Mouse (Mus musculus) kidney, postnatal 4 days (tissue): ENCODE measurements at regions not wholly inside any gene's neighbourhood (a gene's known extent, or its start where the extent isn't known, plus 50 kb on each side); places are given as distances from the start of the nearest gene placed in this dataset.
A peak's percentile ranks its signal among the peaks of the same experiment; 100 is the strongest.

Experiments
- DNase-seq, 2 experiments: peaks; one replicate each; pipeline ENCODE4 v3.0.0; 2021; ENCODE audit warnings: mixed read lengths in 2 of 2

DNA sequence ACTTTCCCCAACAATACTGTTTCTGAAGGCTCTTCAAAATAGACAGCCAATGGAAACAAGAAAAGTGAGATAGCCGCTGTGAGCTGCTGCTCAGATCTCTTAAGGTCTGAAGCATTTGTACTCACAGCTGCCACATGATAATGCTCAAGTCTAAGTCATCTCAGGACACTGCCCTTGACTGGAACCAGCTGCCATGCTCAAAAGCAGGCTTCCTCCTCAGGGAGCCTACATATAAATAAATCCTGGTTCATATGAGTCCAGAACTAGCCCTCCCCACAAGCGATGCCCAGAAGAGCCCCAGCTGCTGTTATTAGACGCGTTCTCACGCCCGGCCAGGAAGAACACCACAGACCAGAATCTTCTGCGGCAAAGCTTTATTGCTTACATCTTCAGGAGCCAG, 304.9 kb upstream of the Negr1 start:
- peak; percentile 58 to 63 for DNase-seq

DNA sequence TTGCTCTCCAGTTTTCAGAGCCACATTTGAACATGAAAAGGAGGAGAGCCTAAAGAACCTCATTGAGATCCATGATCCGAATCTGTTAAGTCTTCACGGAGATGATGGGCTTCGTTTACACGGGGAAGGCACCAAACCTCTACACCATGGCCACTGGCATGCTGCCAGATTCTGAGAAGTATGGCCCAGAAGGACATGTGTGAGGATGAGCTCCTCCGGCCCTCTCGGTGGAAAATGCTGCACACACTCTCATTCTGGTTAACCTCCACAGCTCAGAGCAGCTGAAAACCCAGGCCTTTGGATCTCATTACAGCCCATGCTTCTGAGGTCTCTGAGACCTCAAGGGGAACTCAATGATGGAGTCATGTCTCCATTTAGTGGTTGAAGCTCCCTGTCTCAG, 296.9 kb upstream of the Negr1 start:
- no peak for DNase-seq

DNA sequence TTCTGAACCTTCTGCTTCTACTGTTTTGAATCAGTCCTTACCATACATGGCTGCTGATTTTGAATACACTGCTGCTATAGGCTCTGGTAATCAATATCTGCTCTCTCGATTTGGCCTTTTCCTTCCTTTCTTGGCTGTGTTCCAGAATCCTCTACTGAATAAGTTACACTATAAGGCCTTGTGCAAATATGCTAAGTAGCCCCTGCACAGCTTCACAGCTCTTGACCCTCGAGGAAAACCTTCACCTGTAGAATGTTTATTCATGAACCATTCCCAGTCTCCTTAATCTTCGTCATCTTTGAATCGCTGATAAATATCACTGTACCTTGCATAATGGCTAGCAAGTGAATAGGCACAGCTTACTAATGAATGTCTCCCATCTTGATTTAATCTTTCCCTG, 293.9 kb upstream of the Negr1 start:
- no peak for DNase-seq

DNA sequence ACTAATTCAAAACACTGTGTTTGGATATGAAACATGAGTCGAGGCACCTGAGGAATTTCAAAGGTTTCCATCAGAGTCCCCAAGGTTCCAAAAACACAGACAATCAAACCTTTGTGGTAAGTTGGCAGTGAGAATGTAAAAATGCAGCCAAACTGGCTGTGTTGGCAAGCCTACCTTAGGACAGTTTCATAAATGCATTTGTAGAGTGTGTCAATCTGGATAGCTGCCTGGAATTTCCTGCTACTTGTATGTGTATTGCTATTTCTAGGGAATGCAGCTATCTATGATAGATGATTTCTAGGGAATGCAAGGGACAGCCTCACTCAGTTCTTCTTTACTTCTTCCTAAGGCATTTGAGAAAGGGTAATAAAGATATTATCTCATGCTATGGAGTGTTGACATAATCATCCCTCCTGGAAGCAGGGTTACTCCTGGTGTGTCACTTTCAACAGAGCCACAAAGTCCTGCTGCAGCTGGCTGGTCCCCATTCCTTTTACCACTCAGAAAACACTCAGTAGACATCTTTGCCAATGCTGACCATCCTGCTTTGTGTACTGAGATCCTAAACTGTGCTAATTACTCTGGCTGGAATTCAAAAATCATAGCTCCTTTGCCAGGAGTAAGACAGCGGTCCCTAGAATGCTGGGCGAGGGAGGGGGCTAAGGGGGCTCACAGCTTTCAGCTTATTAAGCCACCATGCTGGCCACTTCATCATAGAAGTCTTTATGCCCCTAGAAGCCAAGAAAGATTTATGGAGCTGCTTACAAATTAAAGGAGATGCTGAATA, 261.4 kb upstream of the Negr1 start:
- DNase-seq = no peak

DNA sequence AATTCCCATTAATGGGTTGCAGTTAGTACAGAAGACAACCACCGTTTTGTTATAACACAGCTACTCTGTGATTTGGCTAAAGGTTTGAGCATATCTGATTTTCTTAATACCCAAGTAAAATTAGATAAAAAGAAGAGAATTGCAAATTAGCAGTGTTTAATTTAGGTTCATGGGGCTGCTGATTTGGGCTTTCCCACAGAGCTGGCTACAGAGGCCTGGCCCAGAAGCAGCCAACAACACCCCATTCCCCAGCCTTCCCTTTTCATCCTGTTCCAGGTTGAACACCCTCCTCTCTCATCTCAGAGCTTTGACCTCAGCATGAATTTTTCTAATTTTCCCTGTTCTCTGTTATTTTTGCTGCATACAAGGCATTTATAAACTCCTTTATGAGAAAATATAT, 260.3 kb upstream of the Negr1 start:
- DNase-seq = no peak

DNA sequence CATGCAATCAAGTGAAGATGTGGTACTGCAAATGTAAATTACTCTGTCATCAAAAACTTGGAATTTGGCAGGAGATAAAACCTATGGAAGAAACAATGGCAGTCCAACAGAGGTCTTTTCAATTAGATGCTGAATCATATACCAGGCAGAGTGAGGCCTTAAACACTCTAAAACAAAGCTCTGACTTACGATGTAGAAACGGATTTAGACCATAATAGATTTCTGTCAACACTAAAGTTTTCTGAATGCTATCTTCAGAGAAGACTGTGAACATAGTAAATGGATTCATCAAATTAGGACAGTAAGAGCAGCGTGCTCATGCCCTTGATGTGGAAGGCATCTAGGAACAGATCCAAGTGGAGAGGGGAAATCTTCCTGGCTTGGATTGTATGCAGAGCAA, 259.8 kb upstream of the Negr1 start:
- DNase-seq = no peak

DNA sequence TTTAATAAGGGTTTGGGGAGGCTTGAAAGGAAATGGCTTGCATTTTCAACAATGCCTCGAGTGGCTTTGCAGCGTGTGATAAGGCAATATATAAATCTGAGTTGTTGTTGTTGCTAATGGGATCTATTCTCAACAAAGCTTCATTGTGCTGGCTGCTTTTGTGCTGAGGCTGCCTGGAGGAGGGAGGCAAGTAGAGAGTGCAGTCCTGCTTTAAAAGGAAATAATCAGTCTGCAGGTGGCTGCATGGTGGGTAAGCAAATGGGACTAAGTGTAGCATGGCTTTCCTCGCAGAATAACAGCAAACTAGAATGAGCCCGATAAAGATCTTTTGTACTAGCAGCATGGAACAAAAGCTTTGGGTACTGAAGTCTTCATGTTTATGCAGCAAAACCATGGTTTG, 257.4 kb upstream of the Negr1 start:
- DNase-seq = no peak

DNA sequence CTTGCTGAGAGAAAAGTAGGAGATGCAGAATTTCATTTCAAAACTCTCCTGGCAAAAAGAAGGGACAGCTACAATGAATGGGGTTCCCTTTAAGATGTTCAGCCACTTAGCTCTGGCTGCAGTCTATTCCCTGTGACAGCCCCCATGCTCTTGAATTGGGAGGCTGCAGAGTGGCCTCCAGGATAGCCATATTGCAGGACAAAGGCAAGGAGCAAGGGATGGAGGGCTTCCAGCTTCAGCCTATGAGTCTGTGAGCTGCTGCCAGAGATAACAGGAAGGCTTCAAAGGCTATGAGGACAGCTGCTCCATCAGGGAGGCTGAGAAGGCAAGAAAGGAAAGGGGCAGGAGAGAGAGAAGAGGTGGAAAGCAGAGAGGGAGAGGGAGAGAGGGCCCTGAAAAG, 256.5 kb upstream of the Negr1 start:
- DNase-seq = peak; percentile 19 to 35

DNA sequence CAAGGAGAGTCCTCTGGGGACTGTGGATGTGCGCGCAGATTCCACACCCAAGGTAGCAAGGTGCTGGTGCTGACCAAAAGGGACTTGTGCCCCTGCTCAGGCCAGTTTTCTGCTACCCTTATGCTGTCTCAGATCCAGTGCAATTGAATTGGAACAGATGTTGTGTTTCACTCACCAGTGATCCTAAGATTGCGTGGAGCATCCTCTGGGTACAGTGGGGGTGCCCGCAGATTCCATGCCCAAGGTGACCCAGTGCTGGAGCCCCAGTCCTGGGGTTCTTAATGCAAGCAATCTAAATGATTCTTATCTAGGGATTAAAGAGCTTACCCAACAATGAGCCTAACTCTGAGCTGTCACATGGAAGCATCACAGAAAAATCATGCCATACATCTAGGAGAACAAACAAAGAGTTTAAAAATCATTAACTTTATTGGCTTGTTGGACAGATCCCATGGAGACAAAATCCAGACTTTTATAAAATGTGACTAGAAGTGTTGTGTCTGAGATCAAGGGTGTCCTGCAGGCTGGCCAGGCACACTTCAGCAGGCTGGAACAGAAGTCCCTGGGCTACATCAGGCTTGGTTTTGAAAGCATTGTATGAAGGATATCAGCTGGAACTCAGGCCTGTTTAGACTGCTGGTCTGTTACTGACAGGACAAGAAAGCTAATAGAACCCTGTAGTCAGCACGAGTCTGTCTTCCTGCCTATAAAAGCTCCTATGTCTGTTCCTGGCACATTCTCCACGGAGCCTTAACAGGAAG, 226.4 kb upstream of the Negr1 start:
- DNase-seq = peak in 1 of 2 experiments; percentile 9

DNA sequence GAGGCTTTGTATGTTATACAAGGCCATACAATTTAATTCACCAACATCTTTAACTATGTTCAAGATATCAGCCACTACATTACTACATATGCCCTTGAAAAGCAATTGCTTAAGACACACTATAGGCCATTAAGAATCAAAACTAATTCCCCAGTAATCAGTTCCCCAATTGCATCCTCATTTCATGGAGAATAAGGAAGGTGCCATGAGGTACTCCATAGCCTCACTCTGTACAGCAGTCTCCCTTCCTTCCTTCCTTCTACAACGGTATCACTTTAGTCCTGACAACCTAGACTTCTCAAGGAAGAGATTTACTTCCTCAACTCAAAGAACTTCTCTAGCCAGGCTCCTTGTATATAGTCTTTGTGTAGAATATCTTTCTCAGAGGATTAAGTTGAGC, 220.1 kb upstream of the Negr1 start:
- no peak for DNase-seq

DNA sequence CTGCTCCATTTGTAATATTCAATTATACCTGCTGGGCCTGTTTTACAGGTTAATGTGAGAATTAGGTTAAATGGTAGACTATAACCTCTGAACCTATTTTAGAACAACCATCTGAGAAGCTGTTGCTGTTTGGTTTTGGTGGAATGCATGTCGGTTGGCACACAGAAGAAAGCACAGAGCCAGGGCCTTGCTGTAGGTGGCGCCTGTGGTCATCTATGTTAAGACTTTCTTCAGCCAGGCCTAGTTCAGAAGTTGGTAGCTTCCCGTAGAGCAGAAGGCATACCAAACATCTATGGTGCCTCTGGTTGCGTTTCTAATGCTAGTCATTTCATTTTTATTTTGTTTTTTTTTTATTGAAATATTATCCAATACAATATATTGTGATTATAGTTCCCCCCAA, 209.9 kb upstream of the Negr1 start:
- DNase-seq = peak in 1 of 2 experiments; percentile 12

DNA sequence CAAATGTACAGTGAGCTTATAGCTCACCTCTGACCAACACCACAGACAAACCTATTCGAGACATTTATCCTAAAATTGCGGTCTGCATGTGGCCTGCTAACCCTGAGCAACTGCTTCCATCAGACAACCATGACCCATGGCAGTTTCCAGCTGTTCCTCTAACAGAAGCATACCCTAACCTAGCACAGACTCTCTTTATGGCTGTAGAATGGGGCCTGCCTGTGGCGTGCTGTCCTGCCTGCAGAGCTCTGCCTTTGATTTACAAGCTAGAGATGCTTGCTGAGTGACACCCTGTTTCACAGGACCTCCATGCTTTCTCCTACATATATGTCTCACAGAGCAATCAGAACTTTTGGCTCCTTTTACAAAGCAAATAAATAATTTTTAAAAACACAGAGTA, 208.2 kb upstream of the Negr1 start:
- DNase-seq = no peak

DNA sequence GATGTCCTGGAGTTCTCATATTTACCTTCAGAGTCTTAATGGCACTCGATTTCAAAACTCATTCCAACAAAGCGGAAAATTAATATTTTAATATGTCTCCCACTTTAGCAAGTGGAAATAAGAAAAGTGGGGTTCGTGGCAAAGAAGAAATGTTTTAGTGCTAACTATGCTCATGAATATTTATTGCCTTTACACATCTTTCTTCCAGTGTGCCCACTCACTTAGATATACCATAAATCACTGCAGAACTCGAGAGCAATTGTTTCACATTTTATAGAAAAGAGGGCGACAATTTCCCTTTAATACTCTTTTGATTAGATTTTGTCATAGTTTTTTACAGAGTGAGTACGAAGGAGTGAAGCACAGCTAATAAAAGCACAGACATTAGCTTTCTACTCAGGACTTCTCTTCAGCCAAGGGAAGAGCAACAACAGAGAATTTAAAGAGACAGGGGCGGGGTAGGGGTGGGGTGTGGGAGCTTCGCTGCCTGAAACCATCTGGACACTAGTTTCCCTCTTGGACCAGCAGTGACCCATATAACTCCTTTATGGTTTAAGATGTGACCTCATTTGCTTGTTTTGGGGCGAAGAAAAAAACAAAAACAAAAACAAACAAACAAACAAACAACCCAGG, 207.6 kb upstream of the Negr1 start:
- DNase-seq = no peak

DNA sequence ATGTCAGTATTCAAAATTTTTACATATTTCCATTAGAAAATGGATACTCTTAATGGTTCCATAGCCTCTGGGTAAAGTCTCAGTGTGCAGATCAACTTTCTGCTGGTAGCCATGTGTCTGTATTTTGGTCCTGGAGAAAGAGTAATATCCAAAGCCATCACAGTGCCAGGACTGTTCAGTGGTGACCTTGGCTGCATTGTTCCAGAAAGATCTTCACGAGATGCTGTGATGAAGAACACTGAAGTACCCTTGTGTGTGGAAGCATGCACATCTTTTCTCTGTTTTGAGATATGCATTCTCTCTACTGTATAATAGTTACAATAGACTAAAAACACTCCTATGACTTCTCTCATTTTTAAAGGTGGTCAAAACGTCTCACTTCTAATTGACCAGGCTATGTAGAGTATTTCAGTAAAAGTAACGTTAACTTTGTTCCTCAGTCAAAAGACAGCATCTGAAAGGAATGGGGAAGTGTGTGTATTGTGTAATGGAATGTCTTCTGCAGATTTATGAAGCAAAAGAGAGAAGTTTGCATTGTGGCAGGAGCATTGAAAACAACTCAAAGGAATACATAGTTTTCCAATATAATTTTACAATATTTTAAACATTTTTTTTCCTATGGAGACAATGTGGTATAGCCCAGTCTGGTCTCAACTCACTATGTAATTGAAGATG, 192.8 kb upstream of the Negr1 start:
- no peak for DNase-seq

DNA sequence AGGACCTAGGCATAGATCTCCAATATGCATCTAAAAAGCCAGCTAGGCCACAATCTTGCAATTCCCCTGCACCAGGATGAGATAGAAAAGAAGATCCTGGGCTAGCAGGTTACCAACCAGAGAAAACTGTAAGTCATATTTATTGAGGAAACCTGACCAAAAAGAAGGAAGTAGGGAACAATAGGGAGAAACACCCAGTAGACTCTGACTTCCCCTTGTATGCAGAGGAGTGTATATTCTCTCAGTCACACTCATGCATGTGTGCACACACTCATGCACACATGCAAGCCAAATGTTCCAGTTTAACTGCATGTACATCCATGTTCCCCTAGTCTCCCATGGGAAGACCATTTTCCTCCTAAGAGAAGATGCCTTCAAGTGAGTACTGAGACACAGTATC, 184.9 kb upstream of the Negr1 start:
- no peak for DNase-seq

DNA sequence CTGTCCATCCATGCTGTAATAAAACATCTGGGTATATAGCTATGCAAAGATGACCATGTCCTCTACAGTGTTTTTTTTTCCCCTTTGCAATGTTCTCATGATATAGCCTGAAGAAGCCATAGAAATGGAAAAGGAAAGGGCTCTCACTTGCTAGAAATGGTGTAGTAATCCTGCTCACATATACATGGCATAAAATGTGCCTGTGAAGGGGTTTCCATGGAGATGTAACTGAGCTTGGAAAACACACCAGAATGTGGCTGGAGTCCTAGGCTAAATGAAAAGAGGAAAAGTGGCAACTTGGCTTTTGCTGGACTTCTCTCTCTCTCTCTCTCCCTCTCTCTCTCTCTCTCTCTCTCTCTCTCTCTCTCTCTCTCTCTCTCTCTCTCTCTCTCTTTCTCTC, 178.7 kb upstream of the Negr1 start:
- DNase-seq = no peak

DNA sequence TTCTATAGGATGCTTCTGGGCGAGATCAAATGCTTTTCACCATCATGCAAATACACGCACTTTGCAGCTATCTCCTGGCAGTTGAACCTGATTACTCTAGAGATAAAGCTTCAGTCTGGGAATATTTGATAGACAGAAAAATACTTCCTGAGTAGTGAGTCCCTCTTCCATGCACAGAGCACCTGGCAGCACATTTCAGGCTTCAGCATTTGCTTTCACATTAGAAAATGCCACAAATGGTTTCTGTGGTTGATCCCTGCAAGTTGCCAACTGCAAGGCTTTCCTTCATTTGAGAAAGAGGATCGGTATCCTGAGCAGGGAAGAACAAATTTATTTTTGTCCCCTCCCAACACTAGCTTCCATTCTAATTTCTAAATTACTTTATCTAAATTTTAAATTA, 155.5 kb upstream of the Negr1 start:
- DNase-seq = no peak

DNA sequence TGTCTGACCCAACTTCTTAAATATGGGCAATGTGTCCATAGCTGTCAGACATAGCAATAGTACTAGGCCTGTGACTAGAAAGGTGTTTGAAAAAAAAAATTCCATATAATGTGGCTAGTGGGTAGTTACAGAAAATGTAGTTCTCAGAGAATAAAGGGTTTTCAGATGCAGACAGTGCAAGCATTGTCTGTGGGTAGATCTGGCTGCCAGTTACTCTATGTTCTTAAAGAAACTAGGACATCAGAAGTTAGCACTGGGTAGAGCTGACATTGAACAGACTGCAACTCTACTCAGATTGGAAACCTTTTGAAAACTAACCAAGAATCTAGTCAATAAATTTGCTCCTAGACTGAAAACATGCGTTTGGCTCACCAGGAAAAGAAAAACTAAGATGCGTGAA, 154.5 kb upstream of the Negr1 start:
- DNase-seq = no peak

DNA sequence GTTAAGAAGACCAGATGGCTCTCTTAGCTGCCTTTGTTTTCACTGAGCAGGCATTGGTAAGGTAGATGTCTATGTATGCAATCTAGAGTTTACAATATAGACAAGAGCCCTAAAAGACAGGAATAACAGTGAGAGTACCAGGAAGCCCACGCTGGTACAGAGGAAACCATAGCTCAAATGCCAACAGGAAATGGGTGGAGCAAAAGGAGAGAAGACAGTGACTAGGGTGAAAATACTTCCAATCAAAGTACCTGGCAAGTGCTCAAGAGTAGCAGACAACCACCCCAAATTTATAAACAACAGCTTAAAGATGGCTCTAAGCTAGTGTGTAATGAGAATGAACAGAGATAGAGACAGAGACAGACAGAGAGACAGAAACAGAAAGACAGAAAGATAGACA, 151.5 kb upstream of the Negr1 start:
- DNase-seq = no peak

DNA sequence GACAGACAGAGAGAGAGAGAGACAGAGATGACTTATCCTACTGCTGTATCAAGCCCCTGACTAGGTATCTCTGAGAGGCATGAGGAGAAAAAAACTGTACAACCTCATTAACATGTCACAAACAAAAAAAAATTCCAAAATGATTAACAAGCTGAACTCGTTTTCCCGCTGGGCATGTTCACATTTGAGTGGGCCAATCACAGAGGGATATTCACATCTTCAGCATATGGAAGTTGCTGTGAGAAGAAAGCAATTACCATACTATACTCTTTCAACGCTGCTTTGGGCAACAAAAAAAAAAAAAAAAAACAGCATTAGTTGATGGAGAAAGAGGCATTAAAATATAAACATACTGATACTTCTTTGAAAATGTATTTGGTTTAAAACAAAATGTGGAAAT, 148.8 kb upstream of the Negr1 start:
- no peak for DNase-seq

DNA sequence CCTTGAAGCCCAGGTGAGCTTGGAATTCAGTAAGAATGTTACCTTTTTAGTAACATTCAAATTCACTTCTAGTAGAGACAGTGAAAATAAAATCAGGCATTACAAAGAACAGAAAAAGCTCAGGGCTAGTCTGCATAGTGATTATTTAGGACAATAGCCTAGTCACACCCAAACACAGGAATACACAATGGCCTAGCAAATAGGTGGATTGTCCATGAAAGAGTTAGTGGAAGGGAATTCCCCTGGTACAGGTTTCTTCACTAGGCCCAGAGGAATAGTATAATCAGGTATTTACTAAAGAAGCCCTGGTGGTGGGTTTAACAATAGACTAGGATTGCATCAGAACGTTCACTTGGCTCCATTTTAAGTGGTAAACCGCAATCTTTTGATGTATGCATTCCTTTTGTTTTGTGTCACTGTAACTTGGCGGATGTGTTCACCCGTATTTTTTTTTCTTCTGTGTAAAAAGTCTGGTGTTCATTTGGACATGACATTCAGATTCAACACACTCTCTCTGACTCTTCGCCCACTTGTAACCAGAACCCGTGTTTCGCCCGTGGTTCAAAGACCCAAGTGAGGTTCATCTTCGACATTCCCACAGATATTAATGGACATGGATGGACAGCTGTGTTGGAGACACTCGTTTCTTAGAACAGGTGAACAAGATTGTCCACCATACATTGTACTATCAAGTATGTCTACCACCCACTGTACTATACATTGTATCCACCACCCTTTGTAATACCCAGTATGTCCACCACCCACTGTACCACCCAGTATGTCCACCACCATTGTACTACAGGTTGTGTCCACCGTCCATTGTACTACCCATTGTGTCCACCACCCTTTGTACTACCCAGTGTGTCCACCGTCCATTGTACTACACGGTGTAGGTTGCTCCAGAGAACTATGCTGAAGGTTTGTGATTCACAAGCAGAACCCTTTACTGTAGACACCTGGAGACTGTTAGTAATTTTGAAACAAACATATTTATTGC, 146.9 kb upstream of the Negr1 start:
- DNase-seq = no peak

DNA sequence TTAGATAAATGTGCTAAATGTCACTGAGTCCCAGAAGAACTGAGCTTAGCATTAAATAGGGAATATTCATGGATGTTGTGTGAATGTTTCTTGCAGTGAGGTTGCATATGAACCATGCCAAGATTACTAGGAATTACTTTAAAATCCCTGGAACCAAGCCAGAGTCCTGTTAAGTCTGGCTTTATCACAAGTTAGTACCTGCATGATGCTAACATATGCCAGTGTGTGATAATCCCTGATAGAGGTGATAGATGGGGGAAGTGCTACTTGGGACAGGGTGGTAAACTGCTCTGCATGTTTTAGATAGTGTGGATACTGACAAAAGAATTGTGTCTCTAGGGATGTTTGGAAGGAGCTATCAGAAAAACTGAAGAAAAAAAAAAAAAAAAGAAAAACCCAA, 143.5 kb upstream of the Negr1 start:
- no peak for DNase-seq
